Mouse (Mus musculus): ENCODE results near the gene Rad9a. TPM values are rescaled to one million over a fixed set of nuclear protein-coding genes. Genes with fewer than 3 reads are reported as not detected.

Rad9a gene
- polyA plus RNA-seq, 1 experiment from 2014 or later: 9.0 TPM

GRCm38 (mm10) chr19:4211891-4212588, 10.6 kb upstream of the Rad9a start:
- H3K4me1 ChIP-seq (ENCODE audit: insufficient read depth): peaks cover 34% of the 10 kb centered on the region
- no peak for ATAC-seq
- TF ChIP-seq CTCF (IDR thresholded peaks at IDR 0.05; ENCODE audit: low read depth): no peak
- TF ChIP-seq EP300 (IDR thresholded peaks at IDR 0.05; ENCODE audit: low read depth): no peak
- H3K4me3 ChIP-seq (ENCODE audit: low read depth, low read length): no peak overlapping the region
- H3K36me3 ChIP-seq (replicated peaks; ENCODE audit: insufficient read depth, low read length): no peaks in the 10 kb centered on the region
- H3K27ac ChIP-seq (ENCODE audit: low read depth): no peak overlapping the region
- no peak overlapping the region for H3K9ac ChIP-seq (replicated peaks)
- DNase-seq: no peak
- H3K4me2 ChIP-seq (ENCODE audit: low read depth, low read length): no peak overlapping the region
- H3K9me3 ChIP-seq (ENCODE audit: low read length): no peaks in the 10 kb centered on the region
- 52% methylated on average over 4 of the region's 4 CpGs for WGBS (ENCODE audit: insufficient replicate concordance)
- H3K27me3 ChIP-seq (ENCODE audit: insufficient read depth, low read length): peaks cover 57% of the 10 kb centered on the region

GRCm38 (mm10) chr19:4208563-4208962, 7.1 kb upstream of the Rad9a start:
- TF ChIP-seq EP300 (IDR thresholded peaks at IDR 0.05; ENCODE audit: low read depth): no peak
- TF ChIP-seq CTCF (IDR thresholded peaks at IDR 0.05; ENCODE audit: low read depth): no peak
- Histone ChIP-seq H3K9me3 (ENCODE audit: low read length) (no peaks in the 10 kb centered on the region), H3K4me2 (ENCODE audit: low read depth, low read length) (no peak overlapping the region), H3K27ac (ENCODE audit: low read depth) (no peak overlapping the region), H3K27me3 (ENCODE audit: insufficient read depth, low read length) (peaks cover 22% of the 10 kb centered on the region), H3K4me3 (ENCODE audit: low read depth, low read length) (no peak overlapping the region), H3K36me3 (replicated peaks; ENCODE audit: insufficient read depth, low read length) (no peaks in the 10 kb centered on the region), H3K4me1 (ENCODE audit: insufficient read depth) (peaks cover 9% of the 10 kb centered on the region), H3K9ac (replicated peaks) (no peak overlapping the region)
- no peak for ATAC-seq
- no peak for DNase-seq
- 74% methylated on average over 5 of the region's 5 CpGs for WGBS (ENCODE audit: insufficient replicate concordance)

DNA sequence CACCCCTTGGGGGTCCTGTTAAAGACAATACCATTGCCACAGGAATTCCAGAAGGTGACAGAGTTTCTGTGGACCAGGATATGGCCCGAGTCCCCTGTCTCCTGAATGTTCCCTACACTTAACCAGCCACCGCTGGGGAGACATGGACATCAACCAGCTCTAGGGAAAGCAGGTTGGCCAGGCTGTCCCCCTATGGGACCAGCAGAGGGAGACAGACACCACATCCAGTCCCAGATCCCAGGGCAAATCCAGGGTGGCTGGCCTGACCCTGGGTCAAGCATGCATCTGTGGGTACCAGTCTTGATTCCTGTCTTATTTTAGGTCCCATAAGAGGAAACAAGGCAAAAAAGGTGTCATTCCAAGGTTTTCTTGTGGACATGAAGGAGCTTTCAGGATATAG, 5.5 kb upstream of the Rad9a start:
- H3K36me3 ChIP-seq (replicated peaks; ENCODE audit: insufficient read depth, low read length): no peaks in the 10 kb centered on the region
- ATAC-seq (peak; percentile 79), DNase-seq (peak; percentile 82)
- no peak overlapping the region for H3K4me2 ChIP-seq (ENCODE audit: low read depth, low read length)
- 8% methylated on average over 2 of the region's 2 CpGs for WGBS (ENCODE audit: insufficient replicate concordance)
- TF ChIP-seq EP300 (IDR thresholded peaks at IDR 0.05; ENCODE audit: low read depth) (no peak), CTCF (IDR thresholded peaks at IDR 0.05; ENCODE audit: low read depth) (peak; percentile 98)
- no peaks in the 10 kb centered on the region for H3K9me3 ChIP-seq (ENCODE audit: low read length)
- peaks cover 8% of the 10 kb centered on the region; the same call in 1 of the 2 replicates for H3K27me3 ChIP-seq (ENCODE audit: insufficient read depth, low read length)
- no peak overlapping the region for H3K9ac ChIP-seq (replicated peaks)
- H3K27ac ChIP-seq (ENCODE audit: low read depth): no peak overlapping the region
- H3K4me3 ChIP-seq (ENCODE audit: low read depth, low read length): no peak overlapping the region
- peaks cover 17% of the 10 kb centered on the region for H3K4me1 ChIP-seq (ENCODE audit: insufficient read depth)

GRCm38 (mm10) chr19:4204889-4205288, 3.4 kb upstream of the Rad9a start:
- WGBS (ENCODE audit: insufficient replicate concordance): 53% methylated on average over 4 of the region's 4 CpGs
- H3K4me1 ChIP-seq (ENCODE audit: insufficient read depth): peaks cover 31% of the 10 kb centered on the region
- DNase-seq (no peak), ATAC-seq (no peak)
- no peak overlapping the region for H3K4me2 ChIP-seq (ENCODE audit: low read depth, low read length)
- no peaks in the 10 kb centered on the region for H3K9me3 ChIP-seq (ENCODE audit: low read length)
- H3K36me3 ChIP-seq (replicated peaks; ENCODE audit: insufficient read depth, low read length): no peaks in the 10 kb centered on the region
- H3K27me3 ChIP-seq (ENCODE audit: insufficient read depth, low read length): no peaks in the 10 kb centered on the region
- H3K27ac ChIP-seq (ENCODE audit: low read depth): no peak overlapping the region
- no peak overlapping the region for H3K4me3 ChIP-seq (ENCODE audit: low read depth, low read length)
- TF ChIP-seq CTCF (IDR thresholded peaks at IDR 0.05; ENCODE audit: low read depth): peak; percentile 32
- TF ChIP-seq EP300 (IDR thresholded peaks at IDR 0.05; ENCODE audit: low read depth): no peak
- no peak overlapping the region for H3K9ac ChIP-seq (replicated peaks)

GRCm38 (mm10) chr19:4203604-4204326, 2.3 kb upstream of the Rad9a start:
- Histone ChIP-seq H3K27ac (ENCODE audit: low read depth) (peak overlapping the region; percentile 78), H3K4me1 (ENCODE audit: insufficient read depth) (peaks cover 31% of the 10 kb centered on the region), H3K9me3 (ENCODE audit: low read length) (no peaks in the 10 kb centered on the region), H3K27me3 (ENCODE audit: insufficient read depth, low read length) (no peaks in the 10 kb centered on the region), H3K4me2 (ENCODE audit: low read depth, low read length) (0 out of 2 replicates have a peak overlapping the region, but pooled peaks have one; percentile 6), H3K4me3 (ENCODE audit: low read depth, low read length) (no peak overlapping the region), H3K9ac (replicated peaks) (no peak overlapping the region), H3K36me3 (replicated peaks; ENCODE audit: insufficient read depth, low read length) (peaks cover 7% of the 10 kb centered on the region)
- DNase-seq (no peak), ATAC-seq (no peak)
- TF ChIP-seq CTCF (IDR thresholded peaks at IDR 0.05; ENCODE audit: low read depth) (no peak), EP300 (IDR thresholded peaks at IDR 0.05; ENCODE audit: low read depth) (no peak)
- 29% methylated on average over 13 of the region's 13 CpGs for WGBS (ENCODE audit: insufficient replicate concordance)

DNA sequence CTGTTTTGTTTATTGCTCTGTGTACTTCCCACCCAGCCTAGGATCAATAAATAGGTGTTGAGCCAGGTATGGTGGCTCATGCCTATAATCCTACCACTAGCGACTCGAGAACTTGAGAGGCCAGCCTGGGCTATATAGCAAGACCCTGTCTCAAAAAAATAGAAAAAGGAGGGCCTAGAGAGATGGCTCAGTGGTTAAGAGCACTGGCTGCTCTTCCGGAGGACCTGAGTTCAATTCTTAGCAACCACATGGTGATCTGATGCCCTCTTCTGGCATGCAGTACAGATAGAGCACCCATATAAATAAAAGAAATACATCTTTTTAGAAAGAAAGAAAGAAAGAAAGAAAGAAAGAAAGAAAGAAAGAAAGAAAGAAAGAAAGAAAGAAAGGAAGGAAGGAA, 1.7 kb upstream of the Rad9a start:
- Histone ChIP-seq H3K27ac (ENCODE audit: low read depth) (peak overlapping the region; percentile 55; the same call in 1 of the 2 replicates), H3K9ac (replicated peaks) (no peak overlapping the region), H3K9me3 (ENCODE audit: low read length) (no peaks in the 10 kb centered on the region), H3K4me3 (ENCODE audit: low read depth, low read length) (no peak overlapping the region), H3K4me2 (ENCODE audit: low read depth, low read length) (0 out of 2 replicates have a peak overlapping the region, but pooled peaks have one; percentile 6), H3K4me1 (ENCODE audit: insufficient read depth) (peaks cover 31% of the 10 kb centered on the region), H3K36me3 (replicated peaks; ENCODE audit: insufficient read depth, low read length) (peaks cover 11% of the 10 kb centered on the region), H3K27me3 (ENCODE audit: insufficient read depth, low read length) (no peaks in the 10 kb centered on the region)
- DNase-seq (no peak), ATAC-seq (no peak)
- peak; percentile 45 for TF ChIP-seq CTCF (IDR thresholded peaks at IDR 0.05; ENCODE audit: low read depth)
- no peak for TF ChIP-seq EP300 (IDR thresholded peaks at IDR 0.05; ENCODE audit: low read depth)
- 40% methylated on average over 3 of the region's 3 CpGs for WGBS (ENCODE audit: insufficient replicate concordance)
